Mouse (Mus musculus): ENCODE data around the gene Crybg1. TPM values are rescaled to one million over a fixed set of nuclear protein-coding genes. Genes with fewer than 3 reads are reported as not detected.
A peak's percentile ranks its signal among the peaks of the same experiment; 100 is the strongest.

Gene Crybg1
- total and polyA plus RNA-seq, 2 experiments from 2014 or later, result 0.10 to 0.16 TPM

DNA sequence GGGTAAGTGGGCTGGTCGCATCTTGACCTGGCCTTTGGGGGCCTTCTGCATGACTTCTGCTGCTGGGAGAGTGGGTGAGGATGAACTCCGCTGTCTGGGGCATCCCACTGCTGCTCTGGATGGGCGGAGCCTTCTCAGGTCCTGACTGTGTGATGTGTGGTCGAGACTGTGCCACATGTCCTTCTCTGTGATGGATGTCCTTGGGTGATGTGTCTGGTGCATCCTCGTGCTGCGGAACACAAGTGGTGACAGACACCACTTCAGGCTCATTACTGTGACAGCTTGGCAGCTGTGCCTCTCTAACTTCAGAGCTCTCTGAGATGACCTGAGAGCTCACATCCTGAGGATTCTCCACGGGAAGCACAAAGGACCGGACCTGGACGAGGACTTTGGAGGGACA, 150.6 kb downstream of the Crybg1 start:
- Histone ChIP-seq H3K36me3 (ENCODE audit: insufficient read depth, low read length) (no peaks in the 10 kb centered on the region), H3K4me3 (ENCODE audit: low read length) (no peak overlapping the region), H3K27me3 (ENCODE audit: insufficient read depth, low read length) (peaks cover 19% of the 10 kb centered on the region; the same call in 1 of the 2 replicates), H3K4me1 (ENCODE audit: insufficient read depth, low read length) (no peaks in the 10 kb centered on the region), H3K9ac (replicated peaks; ENCODE audit: low read length) (no peak overlapping the region), H3K9me3 (ENCODE audit: low read length) (no peaks in the 10 kb centered on the region), H3K27ac (no peak overlapping the region), H3K4me2 (ENCODE audit: low read depth, low read length) (no peak overlapping the region)
- no peak for ATAC-seq
- 75% methylated on average over 9 of the region's 9 CpGs for WGBS
- no peak for DNase-seq (ENCODE audit: low spot score)
- no peak for TF ChIP-seq CTCF (IDR thresholded peaks at IDR 0.05; ENCODE audit: low read depth)

DNA sequence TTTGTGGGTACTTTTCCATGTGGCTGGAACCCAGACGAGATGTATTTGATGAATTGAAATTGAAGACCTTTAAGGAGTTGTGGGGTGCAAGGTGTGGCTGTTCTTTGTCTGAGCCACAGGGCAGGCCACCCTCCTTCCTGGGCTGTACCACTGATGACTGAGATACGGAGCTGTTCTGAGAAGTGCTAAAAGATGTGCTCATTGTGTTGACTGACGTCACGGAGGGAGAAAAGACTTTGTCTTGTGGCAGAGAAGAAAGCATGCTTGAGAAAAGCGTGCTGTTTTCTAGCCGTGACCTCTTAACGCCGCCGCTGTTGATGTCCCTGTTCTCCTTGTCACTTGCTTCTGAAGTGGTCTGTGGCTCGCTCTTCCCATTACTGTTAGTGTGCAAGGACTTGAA, 151.4 kb downstream of the Crybg1 start:
- H3K27ac ChIP-seq, result no peak overlapping the region
- H3K27me3 ChIP-seq (ENCODE audit: insufficient read depth, low read length), result peaks cover 12% of the 10 kb centered on the region; the same call in 1 of the 2 replicates
- no peak overlapping the region for H3K4me3 ChIP-seq (ENCODE audit: low read length)
- ATAC-seq (no peak), DNase-seq (ENCODE audit: low spot score) (no peak)
- H3K4me1 ChIP-seq (ENCODE audit: insufficient read depth, low read length), result no peaks in the 10 kb centered on the region
- H3K9me3 ChIP-seq (ENCODE audit: low read length), result no peaks in the 10 kb centered on the region
- no peak for TF ChIP-seq CTCF (IDR thresholded peaks at IDR 0.05; ENCODE audit: low read depth)
- no peak overlapping the region for H3K9ac ChIP-seq (replicated peaks; ENCODE audit: low read length)
- no peak overlapping the region for H3K4me2 ChIP-seq (ENCODE audit: low read depth, low read length)
- 78% methylated on average over 10 of the region's 10 CpGs for WGBS
- no peaks in the 10 kb centered on the region for H3K36me3 ChIP-seq (ENCODE audit: insufficient read depth, low read length)

- Histone ChIP-seq H3K4me3 (ENCODE audit: low read length) (no peak overlapping the region), H3K4me2 (ENCODE audit: low read depth, low read length) (no peak overlapping the region), H3K27me3 (ENCODE audit: insufficient read depth, low read length) (0 out of 2 replicates have a peak, but pooled peaks cover under 1% of the 10 kb centered on the region), H3K4me1 (ENCODE audit: insufficient read depth, low read length) (no peaks in the 10 kb centered on the region), H3K9ac (replicated peaks; ENCODE audit: low read length) (no peak overlapping the region), H3K36me3 (ENCODE audit: insufficient read depth, low read length) (no peaks in the 10 kb centered on the region), H3K27ac (no peak overlapping the region), H3K9me3 (ENCODE audit: low read length) (no peaks in the 10 kb centered on the region)
- no peak for ATAC-seq
- no peak for TF ChIP-seq CTCF (IDR thresholded peaks at IDR 0.05; ENCODE audit: low read depth)
- WGBS, result 85% methylated on average over 10 of the region's 10 CpGs
- no peak for DNase-seq (ENCODE audit: low spot score)
These were observed 152.6 kb downstream of the Crybg1 start for GRCm38 (mm10) chr10:43995858-43996650.

GRCm38 (mm10) chr10:43993198-43993597, 155.5 kb downstream of the Crybg1 start:
- Histone ChIP-seq H3K4me2 (ENCODE audit: low read depth, low read length) (no peak overlapping the region), H3K4me1 (ENCODE audit: insufficient read depth, low read length) (no peaks in the 10 kb centered on the region), H3K9me3 (ENCODE audit: low read length) (no peaks in the 10 kb centered on the region), H3K4me3 (ENCODE audit: low read length) (no peak overlapping the region), H3K9ac (replicated peaks; ENCODE audit: low read length) (no peak overlapping the region), H3K36me3 (ENCODE audit: insufficient read depth, low read length) (no peaks in the 10 kb centered on the region), H3K27ac (no peak overlapping the region), H3K27me3 (ENCODE audit: insufficient read depth, low read length) (no peaks in the 10 kb centered on the region)
- ATAC-seq (no peak), DNase-seq (ENCODE audit: low spot score) (no peak)
- no peak for TF ChIP-seq CTCF (IDR thresholded peaks at IDR 0.05; ENCODE audit: low read depth)
- WGBS, result 12% methylated on average over 6 of the region's 6 CpGs

DNA sequence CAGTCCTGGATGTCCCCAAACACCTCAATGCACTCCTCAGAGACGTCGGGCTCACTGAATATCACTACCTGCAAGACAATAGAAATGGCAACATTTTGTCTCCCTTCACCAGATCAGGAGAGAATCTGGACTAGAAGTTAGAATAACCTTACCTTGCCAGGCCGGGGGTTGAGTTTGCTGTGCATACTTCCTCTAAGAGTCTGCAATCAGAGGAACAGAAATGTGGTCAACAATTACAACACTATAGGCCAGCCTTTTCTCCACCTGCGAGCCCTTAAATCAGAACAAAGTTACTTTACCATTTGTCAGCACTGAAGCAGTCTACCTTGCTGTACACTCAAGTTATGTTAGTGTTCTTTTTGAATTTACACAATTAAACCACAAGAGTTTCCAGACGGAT, 156.1 kb downstream of the Crybg1 start:
- ATAC-seq (no peak), DNase-seq (ENCODE audit: low spot score) (no peak)
- Histone ChIP-seq H3K36me3 (ENCODE audit: insufficient read depth, low read length) (no peaks in the 10 kb centered on the region), H3K4me1 (ENCODE audit: insufficient read depth, low read length) (no peaks in the 10 kb centered on the region), H3K27me3 (ENCODE audit: insufficient read depth, low read length) (no peaks in the 10 kb centered on the region), H3K27ac (no peak overlapping the region), H3K4me2 (ENCODE audit: low read depth, low read length) (no peak overlapping the region), H3K9ac (replicated peaks; ENCODE audit: low read length) (no peak overlapping the region), H3K4me3 (ENCODE audit: low read length) (no peak overlapping the region), H3K9me3 (ENCODE audit: low read length) (no peaks in the 10 kb centered on the region)
- 83% methylated on average over 5 of the region's 5 CpGs for WGBS
- no peak for TF ChIP-seq CTCF (IDR thresholded peaks at IDR 0.05; ENCODE audit: low read depth)

DNA sequence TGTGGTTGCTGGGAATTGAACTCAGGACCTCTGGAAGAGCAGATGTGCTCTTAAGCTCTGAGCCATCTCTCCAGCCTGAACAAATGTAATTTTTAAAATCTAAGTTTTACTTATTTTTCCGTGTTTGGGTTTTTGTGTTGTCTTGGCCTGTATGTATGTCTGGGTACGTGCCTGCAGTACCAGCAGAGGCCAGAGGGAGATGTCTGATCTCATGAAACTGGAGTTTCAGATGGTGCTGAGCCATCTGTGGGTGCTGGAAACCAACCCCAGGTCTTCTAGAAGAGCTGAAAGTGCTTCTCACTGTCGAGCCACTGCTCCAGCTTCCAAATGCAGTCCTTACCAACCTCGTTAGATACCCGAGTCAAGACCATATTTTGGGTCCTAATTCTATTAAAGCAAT, 157.4 kb downstream of the Crybg1 start:
- Histone ChIP-seq H3K4me3 (ENCODE audit: low read length) (no peak overlapping the region), H3K9ac (replicated peaks; ENCODE audit: low read length) (no peak overlapping the region), H3K27me3 (ENCODE audit: insufficient read depth, low read length) (no peaks in the 10 kb centered on the region), H3K4me2 (ENCODE audit: low read depth, low read length) (no peak overlapping the region), H3K36me3 (ENCODE audit: insufficient read depth, low read length) (no peaks in the 10 kb centered on the region), H3K4me1 (ENCODE audit: insufficient read depth, low read length) (no peaks in the 10 kb centered on the region), H3K27ac (no peak overlapping the region), H3K9me3 (ENCODE audit: low read length) (no peaks in the 10 kb centered on the region)
- peak; percentile 15; the same call in 1 of the 2 replicates for TF ChIP-seq CTCF (IDR thresholded peaks at IDR 0.05; ENCODE audit: low read depth)
- WGBS, result 94% methylated on average over 5 of the region's 5 CpGs
- ATAC-seq (no peak), DNase-seq (ENCODE audit: low spot score) (no peak)

- Histone ChIP-seq H3K27me3 (ENCODE audit: insufficient read depth, low read length) (no peaks in the 10 kb centered on the region), H3K4me1 (ENCODE audit: insufficient read depth, low read length) (no peaks in the 10 kb centered on the region), H3K4me2 (ENCODE audit: low read depth, low read length) (no peak overlapping the region), H3K4me3 (ENCODE audit: low read length) (no peak overlapping the region), H3K9ac (replicated peaks; ENCODE audit: low read length) (no peak overlapping the region), H3K36me3 (ENCODE audit: insufficient read depth, low read length) (no peaks in the 10 kb centered on the region), H3K9me3 (ENCODE audit: low read length) (no peaks in the 10 kb centered on the region), H3K27ac (no peak overlapping the region)
- 93% methylated on average over 2 of the region's 2 CpGs for WGBS
- DNase-seq (ENCODE audit: low spot score) (no peak), ATAC-seq (no peak)
- TF ChIP-seq CTCF (IDR thresholded peaks at IDR 0.05; ENCODE audit: low read depth), result no peak
These were observed 164.8 kb downstream of the Crybg1 start for GRCm38 (mm10) chr10:43983866-43984265.
